Mouse (Mus musculus) intestine, embryonic 15.5 days (tissue): ENCODE results near the gene Kirrel. TPM values are rescaled to one million over a fixed set of nuclear protein-coding genes. Genes with fewer than 3 reads are reported as not detected.
A peak's percentile ranks its signal among the peaks of the same experiment; 100 is the strongest.
"Not testable (repeated sequence)": the region's sequence is repeated elsewhere in the genome, so short reads cannot be mapped to it uniquely, and the experiment has no call there.

ENCODE experiments used
- ATAC-seq: fragments of 200-750 bp; cut with Nextera tagmentation; 2 replicates; pipeline ENCODE4 v1.8.0; 2017; ENCODE audit warnings: moderate TSS enrichment, moderate library complexity
- H3K27ac ChIP-seq: fragments of 300-500 bp; sonication (generic); 2 replicates; pipeline ENCODE4 v1.5.1; 2015; ENCODE audit warnings: mild to moderate bottlenecking, inconsistent platforms
- H3K27me3 ChIP-seq: fragments of 300-500 bp; sonication (generic); replicated peaks from 2 replicates; pipeline ENCODE4 v1.6.1; 2015; ENCODE audit warnings: inconsistent platforms
- H3K36me3 ChIP-seq: fragments of 300-500 bp; sonication (generic); 2 replicates; pipeline ENCODE4 v1.6.1; 2015; ENCODE audit warnings: inconsistent platforms
- H3K4me1 ChIP-seq: fragments of 300-500 bp; sonication (generic); replicated peaks from 2 replicates; pipeline ENCODE4 v1.6.1; 2015; ENCODE audit warnings: inconsistent platforms
- H3K4me2 ChIP-seq: fragments of 300-500 bp; sonication (generic); replicated peaks from 2 replicates; pipeline ENCODE4 v1.6.1; 2015; ENCODE audit warnings: mild to moderate bottlenecking, inconsistent platforms
- H3K4me3 ChIP-seq: fragments of 300-500 bp; sonication (generic); replicated peaks from 2 replicates; pipeline ENCODE4 v1.5.1; 2015; ENCODE audit warnings: inconsistent platforms
- H3K9ac ChIP-seq: fragments of 300-500 bp; sonication (generic); 2 replicates; pipeline ENCODE4 v1.6.1; 2015; ENCODE audit warnings: inconsistent platforms
- H3K9me3 ChIP-seq: fragments of 300-500 bp; sonication (generic); 2 replicates; pipeline ENCODE4 v1.6.1; 2016; ENCODE audit warnings: inconsistent platforms
- WGBS: fragments of 180-500 bp; shearing (Covaris S2); methylation state at CpG from one replicate; pipeline ENCODE4 v1.1.7; 2015; 5-methylcytosine and 5-hydroxymethylcytosine counted together
- polyA plus RNA-seq: library from polyadenylated mRNA; unstranded; fragments of >200 nt; fragmentation: Nextera tagmentation; extraction: Ambion mirVana; gene quantifications from 2 replicates; pipeline ENCODE4 v1.2.1, GENCODE M21; 2015

The Kirrel gene
- polyA plus RNA-seq, 1 experiment from 2014 or later: 11.0 TPM

GRCm38 (mm10) chr3:87115726-87116540 is 58.6 kb downstream of the Kirrel start:
- no peaks in the 10 kb centered on the region for H3K36me3 ChIP-seq
- H3K4me2 ChIP-seq: no peak overlapping the region
- H3K4me1 ChIP-seq: peaks cover 38% of the 10 kb centered on the region
- H3K27ac ChIP-seq: peak overlapping the region; percentile 54
- WGBS: 69% methylated on average over 6 of the region's 6 CpGs
- H3K9ac ChIP-seq: no peak overlapping the region
- no peak overlapping the region for H3K4me3 ChIP-seq
- ATAC-seq: no peak
- H3K27me3 ChIP-seq: no peaks in the 10 kb centered on the region
- no peaks in the 10 kb centered on the region for H3K9me3 ChIP-seq

- Histone ChIP-seq H3K36me3 (no peaks in the 10 kb centered on the region), H3K9me3 (no peaks in the 10 kb centered on the region), H3K4me3 (no peak overlapping the region), H3K4me1 (peaks cover 38% of the 10 kb centered on the region), H3K27me3 (no peaks in the 10 kb centered on the region), H3K27ac (peak overlapping the region; percentile 54; the same call in 1 of the 2 replicates), H3K4me2 (no peak overlapping the region), H3K9ac (no peak overlapping the region)
- no peak for ATAC-seq
- WGBS: 68% methylated on average over 8 of the region's 8 CpGs
These were observed 59.3 kb downstream of the Kirrel start for GRCm38 (mm10) chr3:87115271-87115670.

- peak overlapping the region; percentile 54; the same call in 1 of the 2 replicates for H3K27ac ChIP-seq
- H3K4me1 ChIP-seq: peaks cover 38% of the 10 kb centered on the region
- ATAC-seq: 0 out of 2 replicates have a peak, but pooled peaks have one; percentile 66
- H3K27me3 ChIP-seq: no peaks in the 10 kb centered on the region
- no peaks in the 10 kb centered on the region for H3K36me3 ChIP-seq
- no peaks in the 10 kb centered on the region for H3K9me3 ChIP-seq
- no peak overlapping the region for H3K4me3 ChIP-seq
- no peak overlapping the region for H3K4me2 ChIP-seq
- 34% methylated on average over 9 of the region's 9 CpGs for WGBS
- H3K9ac ChIP-seq: no peak overlapping the region
These were observed 59.7 kb downstream of the Kirrel start for GRCm38 (mm10) chr3:87114801-87115200.

GRCm38 (mm10) chr3:87113881-87114280 is 60.7 kb downstream of the Kirrel start:
- WGBS: 63% methylated on average over 1 of the region's 1 CpGs
- H3K4me2 ChIP-seq, H3K9me3 ChIP-seq, H3K36me3 ChIP-seq, ATAC-seq, H3K9ac ChIP-seq, H3K27me3 ChIP-seq, H3K4me3 ChIP-seq, H3K27ac ChIP-seq: not testable (repeated sequence)
- H3K4me1 ChIP-seq: peaks cover 38% of the 10 kb centered on the region

- Histone ChIP-seq H3K27ac (no peak overlapping the region), H3K36me3 (no peaks in the 10 kb centered on the region), H3K4me1 (peaks cover 27% of the 10 kb centered on the region), H3K4me2 (no peak overlapping the region), H3K27me3 (no peaks in the 10 kb centered on the region), H3K4me3 (no peak overlapping the region), H3K9me3 (no peaks in the 10 kb centered on the region), H3K9ac (no peak overlapping the region)
- no peak for ATAC-seq
- 51% methylated on average over 3 of the region's 3 CpGs for WGBS
These were observed 62.3 kb downstream of the Kirrel start for GRCm38 (mm10) chr3:87112264-87112663.

- H3K27ac ChIP-seq: no peak overlapping the region
- no peaks in the 10 kb centered on the region for H3K9me3 ChIP-seq
- ATAC-seq: no peak
- no peaks in the 10 kb centered on the region for H3K27me3 ChIP-seq
- WGBS: 58% methylated on average over 2 of the region's 2 CpGs
- no peak overlapping the region for H3K9ac ChIP-seq
- H3K4me1 ChIP-seq: peaks cover 11% of the 10 kb centered on the region
- H3K4me3 ChIP-seq: no peak overlapping the region
- no peak overlapping the region for H3K4me2 ChIP-seq
- no peaks in the 10 kb centered on the region for H3K36me3 ChIP-seq
These were observed 69.7 kb downstream of the Kirrel start for GRCm38 (mm10) chr3:87104856-87105255.

GRCm38 (mm10) chr3:87102346-87102745 is 72.2 kb downstream of the Kirrel start:
- Histone ChIP-seq H3K27me3 (no peaks in the 10 kb centered on the region), H3K27ac (no peak overlapping the region), H3K9me3 (no peaks in the 10 kb centered on the region), H3K36me3 (no peaks in the 10 kb centered on the region), H3K4me3 (no peak overlapping the region), H3K4me1 (peaks cover 11% of the 10 kb centered on the region), H3K4me2 (no peak overlapping the region), H3K9ac (no peak overlapping the region)
- 28% methylated on average over 7 of the region's 7 CpGs for WGBS
- no peak for ATAC-seq

GRCm38 (mm10) chr3:87100911-87101310 is 73.6 kb downstream of the Kirrel start:
- Histone ChIP-seq H3K4me3 (no peak overlapping the region), H3K9me3 (no peaks in the 10 kb centered on the region), H3K36me3 (no peaks in the 10 kb centered on the region), H3K4me1 (peaks cover 11% of the 10 kb centered on the region), H3K27ac (no peak overlapping the region), H3K4me2 (no peak overlapping the region), H3K9ac (no peak overlapping the region), H3K27me3 (no peaks in the 10 kb centered on the region)
- no peak for ATAC-seq
- 82% methylated on average over 4 of the region's 4 CpGs for WGBS

- 82% methylated on average over 19 of the region's 19 CpGs for WGBS
- no peak overlapping the region for H3K4me2 ChIP-seq
- H3K4me1 ChIP-seq: peaks cover 16% of the 10 kb centered on the region; the same call in 1 of the 2 replicates
- no peak overlapping the region for H3K4me3 ChIP-seq
- H3K27ac ChIP-seq: no peak overlapping the region
- ATAC-seq: no peak
- no peak overlapping the region for H3K9ac ChIP-seq
- no peaks in the 10 kb centered on the region for H3K27me3 ChIP-seq
- H3K36me3 ChIP-seq: no peaks in the 10 kb centered on the region
- no peaks in the 10 kb centered on the region for H3K9me3 ChIP-seq
These were observed 76.3 kb downstream of the Kirrel start for GRCm38 (mm10) chr3:87097969-87098946.

- Histone ChIP-seq H3K4me2 (no peak overlapping the region), H3K9me3 (no peaks in the 10 kb centered on the region), H3K27me3 (no peaks in the 10 kb centered on the region), H3K36me3 (no peaks in the 10 kb centered on the region), H3K4me3 (no peak overlapping the region), H3K4me1 (peaks cover 8% of the 10 kb centered on the region; the same call in 1 of the 2 replicates), H3K9ac (no peak overlapping the region), H3K27ac (no peak overlapping the region)
- ATAC-seq: no peak
- 91% methylated on average over 9 of the region's 9 CpGs for whole genome bisulfite sequencing
These were observed 77.3 kb downstream of the Kirrel start for GRCm38 (mm10) chr3:87097205-87097604.

GRCm38 (mm10) chr3:87093718-87094117 is 80.8 kb downstream of the Kirrel start:
- Histone ChIP-seq H3K4me3 (no peak overlapping the region), H3K4me1 (peaks cover 5% of the 10 kb centered on the region; the same call in 1 of the 2 replicates), H3K27ac (no peak overlapping the region), H3K9me3 (no peaks in the 10 kb centered on the region), H3K4me2 (no peak overlapping the region), H3K9ac (no peak overlapping the region; the same call in 1 of the 2 replicates), H3K36me3 (no peaks in the 10 kb centered on the region), H3K27me3 (no peaks in the 10 kb centered on the region)
- 42% methylated on average over 6 of the region's 6 CpGs for WGBS
- no peak for ATAC-seq
